Mouse (Mus musculus) MEL (cell line): ENCODE measurements around the gene Lrrfip1. TPM values are rescaled to one million over a fixed set of nuclear protein-coding genes. Genes with fewer than 3 reads are reported as not detected.

Source experiments
- DNase-seq: peaks from one replicate; pipeline ENCODE4 v3.0.0; 2011; ENCODE audit warnings: low read depth, low spot score
- H3K27ac ChIP-seq: 2 replicates; pipeline ENCODE4 v1.5.1; 2012; ENCODE audit warnings: low read depth, mild to moderate bottlenecking, control low read depth, low read length, moderate library complexity; ENCODE audit not compliant: control insufficient read depth
- H3K27me3 ChIP-seq, 2 experiments: fragments of 150-350 bp in 1 of 2; sonication (generic) in 1 of 2; 2 replicates each; pipeline ENCODE4 v1.6.1; 2012; ENCODE audit warnings: low read length in 2 of 2, mild to moderate bottlenecking in 2 of 2, improper control_type of control experiment in 1 of 2, moderate library complexity in 1 of 2; ENCODE audit not compliant: insufficient read depth in 2 of 2, control insufficient read depth in 1 of 2
- H3K36me3 ChIP-seq, 2 experiments: 2 replicates each; pipeline ENCODE4 v1.6.1; 2012 to 2014; ENCODE audit warnings: low read length in 2 of 2, improper control_type of control experiment in 1 of 2, inconsistent platforms in 1 of 2, mild to moderate bottlenecking in 1 of 2; ENCODE audit not compliant: insufficient read depth in 2 of 2, control insufficient read depth in 1 of 2
- H3K4me1 ChIP-seq, 2 experiments: fragments of 150-350 bp in 1 of 2; sonication (generic) in 1 of 2; 2 replicates each; pipeline ENCODE4 v1.6.1; 2012; ENCODE audit warnings: low read length in 2 of 2, improper control_type of control experiment in 1 of 2, mild to moderate bottlenecking in 1 of 2; ENCODE audit not compliant: insufficient read depth in 2 of 2, control insufficient read depth in 1 of 2
- H3K4me3 ChIP-seq, 2 experiments: fragments of 150-350 bp in 1 of 2; sonication (generic) in 1 of 2; 2 replicates each; pipeline ENCODE4 v1.5.1; 2012; ENCODE audit warnings: low read depth in 2 of 2, low read length in 2 of 2, mild to moderate bottlenecking in 2 of 2, moderate library complexity in 2 of 2, control low read depth in 1 of 2, improper control_type of control experiment in 1 of 2; ENCODE audit not compliant: control insufficient read depth in 1 of 2, insufficient read depth in 1 of 2
- H3K79me2 ChIP-seq: 2 replicates; pipeline ENCODE4 v1.6.1; 2012; ENCODE audit warnings: mild to moderate bottlenecking, low read length, moderate library complexity; ENCODE audit not compliant: control insufficient read depth, poor library complexity, insufficient read depth
- H3K9ac ChIP-seq: 2 replicates; pipeline ENCODE4 v1.6.1; 2012; ENCODE audit warnings: low read depth, mild to moderate bottlenecking, control low read depth, low read length, moderate library complexity; ENCODE audit not compliant: control insufficient read depth, poor library complexity, severe bottlenecking
- H3K9me3 ChIP-seq: fragments of 150-350 bp; sonication (generic); replicated peaks from 2 replicates; pipeline ENCODE4 v1.6.1; 2012; ENCODE audit warnings: mild to moderate bottlenecking, low read length, improper control_type of control experiment, moderate library complexity; ENCODE audit not compliant: insufficient read depth
- E2F4 ChIP-seq: IDR thresholded peaks from 2 replicates; pipeline ENCODE4 v1.6.1; 2011; ENCODE audit warnings: low read depth, low read length, improper control_type of control experiment, borderline replicate concordance
- ELF1 ChIP-seq: IDR thresholded peaks from 2 replicates; pipeline ENCODE4 v1.6.1; 2014; ENCODE audit warnings: low read depth, mild to moderate bottlenecking, inconsistent platforms, low read length, improper control_type of control experiment, moderate library complexity
- EP300 ChIP-seq, 2 experiments: IDR thresholded peaks; 2 replicates each; pipeline ENCODE4 v1.6.1; 2011; ENCODE audit warnings: improper control_type of control experiment in 2 of 2, low read length in 2 of 2, low read depth in 1 of 2, mild to moderate bottlenecking in 1 of 2
- HCFC1 ChIP-seq: IDR thresholded peaks from 2 replicates; pipeline ENCODE4 v1.6.1; 2012; ENCODE audit warnings: low read depth, mild to moderate bottlenecking, inconsistent platforms, low read length, improper control_type of control experiment, moderate library complexity
- JUND ChIP-seq: IDR thresholded peaks from 2 replicates; pipeline ENCODE4 v1.6.1; 2011; ENCODE audit warnings: low read depth, mild to moderate bottlenecking, improper control_type of control experiment, low read length
- KAT2A ChIP-seq: conservative IDR thresholded peaks from 2 replicates; pipeline ENCODE4 v1.6.1; 2012; ENCODE audit warnings: low read depth, low read length, improper control_type of control experiment, inconsistent platforms
- MAX ChIP-seq: IDR thresholded peaks from 2 replicates; pipeline ENCODE4 v1.6.1; 2011; ENCODE audit warnings: low read length, improper control_type of control experiment
- MAZ ChIP-seq: IDR thresholded peaks from 2 replicates; pipeline ENCODE4 v1.6.1; 2012; ENCODE audit warnings: low read depth, mild to moderate bottlenecking, inconsistent platforms, low read length, improper control_type of control experiment
- MXI1 ChIP-seq: IDR thresholded peaks from 2 replicates; pipeline ENCODE4 v1.6.1; 2011; ENCODE audit warnings: mild to moderate bottlenecking, low read depth, low read length, improper control_type of control experiment
- MYB ChIP-seq: IDR thresholded peaks from 2 replicates; pipeline ENCODE4 v1.6.1; 2011; ENCODE audit warnings: mild to moderate bottlenecking, low read depth, low read length, improper control_type of control experiment
- MYC ChIP-seq: IDR thresholded peaks from 2 replicates; pipeline ENCODE4 v1.6.1; 2011; ENCODE audit warnings: low read depth, mild to moderate bottlenecking, low read length, improper control_type of control experiment, moderate library complexity
- NRF1 ChIP-seq: IDR thresholded peaks from 2 replicates; pipeline ENCODE4 v1.6.1; 2014; ENCODE audit warnings: low read depth, mild to moderate bottlenecking, inconsistent platforms, low read length, improper control_type of control experiment, moderate library complexity; ENCODE audit not compliant: poor library complexity, insufficient read depth, severe bottlenecking
- POLR2AphosphoS5 ChIP-seq: IDR thresholded peaks from 2 replicates; pipeline ENCODE4 v1.6.1; 2012; ENCODE audit warnings: low read depth, borderline replicate concordance, mild to moderate bottlenecking, inconsistent platforms, low read length, moderate library complexity, mixed read lengths
- RCOR1 ChIP-seq: IDR thresholded peaks from 2 replicates; pipeline ENCODE4 v1.6.1; 2012; ENCODE audit warnings: low read depth, mild to moderate bottlenecking, inconsistent platforms, low read length, improper control_type of control experiment
- SIN3A ChIP-seq: IDR thresholded peaks from 2 replicates; pipeline ENCODE4 v1.6.1; 2012; ENCODE audit warnings: low read length, improper control_type of control experiment, inconsistent platforms
- TAL1 ChIP-seq: IDR thresholded peaks from 2 replicates; pipeline ENCODE4 v1.6.1; 2012; ENCODE audit warnings: mild to moderate bottlenecking, inconsistent platforms, low read length, moderate library complexity, mixed read lengths
- UBTF ChIP-seq: IDR thresholded peaks from 2 replicates; pipeline ENCODE4 v1.6.1; 2012; ENCODE audit warnings: low read depth, mild to moderate bottlenecking, inconsistent platforms, low read length, improper control_type of control experiment, moderate library complexity, borderline replicate concordance; ENCODE audit not compliant: insufficient read depth
- USF1 ChIP-seq: IDR thresholded peaks from 2 replicates; pipeline ENCODE4 v1.6.1; 2014; ENCODE audit warnings: low read depth, mild to moderate bottlenecking, inconsistent platforms, low read length, improper control_type of control experiment, moderate library complexity
- USF2 ChIP-seq, 2 experiments: IDR thresholded peaks; 2 replicates each; pipeline ENCODE4 v1.6.1; 2011 to 2012; ENCODE audit warnings: improper control_type of control experiment in 2 of 2, low read length in 2 of 2, borderline replicate concordance in 1 of 2, inconsistent platforms in 1 of 2, low read depth in 1 of 2, mild to moderate bottlenecking in 1 of 2; ENCODE audit not compliant: insufficient read depth in 1 of 2
- ZC3H11A ChIP-seq: IDR thresholded peaks from 2 replicates; pipeline ENCODE4 v1.6.1; 2012; ENCODE audit warnings: low read depth, mild to moderate bottlenecking, inconsistent platforms, low read length, improper control_type of control experiment
- ZKSCAN1 ChIP-seq: IDR thresholded peaks from 2 replicates; pipeline ENCODE4 v1.6.1; 2012; ENCODE audit warnings: low read depth, mild to moderate bottlenecking, inconsistent platforms, low read length, improper control_type of control experiment, moderate library complexity
- polyA plus RNA-seq, 2 experiments: library from polyadenylated mRNA; stranded (reverse) in 1 of 2; unstranded in 1 of 2; fragments of >175 nt in 1 of 2; fragments of >200 nt in 1 of 2; gene quantifications; 2 replicates each; pipeline versions ENCODE4 v1.2.1 to v1.2.4; 2012; ENCODE audit warnings: low replicate concordance in 2 of 2, low read depth in 1 of 2; ENCODE audit not compliant: insufficient read length in 2 of 2, insufficient read depth in 1 of 2, missing spikeins in 1 of 2
- total RNA-seq: library from RNA; depleted of rRNA; stranded (reverse); fragments of 300-350 nt; gene quantifications from 2 replicates; pipeline ENCODE4 v1.2.3, GENCODE M21; 2012

The Lrrfip1 gene
- total and polyA plus RNA-seq, 3 experiments: 12.9 to 15.4 TPM; not detected in 1

GRCm38 (mm10) chr1:91009266-91009665, 10.7 kb downstream of the Lrrfip1 start:
- no peak overlapping the region for H3K9ac ChIP-seq
- no peaks in the 10 kb centered on the region for H3K9me3 ChIP-seq
- H3K27me3 ChIP-seq: no peaks in the 10 kb centered on the region
- no peak for DNase-seq
- no peak overlapping the region for H3K27ac ChIP-seq
- H3K4me1 ChIP-seq: no peaks in the 10 kb centered on the region
- no peak overlapping the region for H3K4me3 ChIP-seq
- no peaks in the 10 kb centered on the region for H3K79me2 ChIP-seq
- no peaks in the 10 kb centered on the region for H3K36me3 ChIP-seq
- TF ChIP-seq TAL1: no peak
- TF ChIP-seq ZKSCAN1: no peak
- no peak for TF ChIP-seq EP300 (IDR thresholded peaks at IDR 0.05; ENCODE audit: low read depth in 1 of 2, low read length in 2 of 2)
- TF ChIP-seq MXI1: no peak
- no peak for TF ChIP-seq MAZ
- TF ChIP-seq USF2 (IDR thresholded peaks at IDR 0.05; ENCODE audit: borderline replicate concordance in 1 of 2, insufficient read depth in 1 of 2, low read depth in 1 of 2, low read length in 2 of 2): no peak
- no peak for TF ChIP-seq MYB
- no peak for TF ChIP-seq UBTF
- no peak for TF ChIP-seq MAX
- no peak for TF ChIP-seq RCOR1
- TF ChIP-seq JUND: no peak
- no peak for TF ChIP-seq ELF1

- Histone ChIP-seq H3K9ac (no peak overlapping the region), H3K9me3 (no peaks in the 10 kb centered on the region), H3K27me3 (no peaks in the 10 kb centered on the region), H3K79me2 (no peaks in the 10 kb centered on the region), H3K4me3 (no peak overlapping the region), H3K4me1 (no peaks in the 10 kb centered on the region), H3K36me3 (no peaks in the 10 kb centered on the region), H3K27ac (no peak overlapping the region)
- DNase-seq: no peak
- TF ChIP-seq ZC3H11A (no peak), POLR2AphosphoS5 (no peak), ELF1 (no peak), NRF1 (no peak), HCFC1 (no peak), KAT2A (no peak), USF2 (IDR thresholded peaks at IDR 0.05; ENCODE audit: borderline replicate concordance in 1 of 2, insufficient read depth in 1 of 2, low read depth in 1 of 2, low read length in 2 of 2) (no peak), MXI1 (no peak), MYC (no peak), E2F4 (no peak), SIN3A (no peak), USF1 (no peak)
These were observed 11.7 kb downstream of the Lrrfip1 start for GRCm38 (mm10) chr1:91010216-91010615.
